Mouse (Mus musculus): ENCODE data around the gene Cldn4.

The Cldn4 gene

DNA sequence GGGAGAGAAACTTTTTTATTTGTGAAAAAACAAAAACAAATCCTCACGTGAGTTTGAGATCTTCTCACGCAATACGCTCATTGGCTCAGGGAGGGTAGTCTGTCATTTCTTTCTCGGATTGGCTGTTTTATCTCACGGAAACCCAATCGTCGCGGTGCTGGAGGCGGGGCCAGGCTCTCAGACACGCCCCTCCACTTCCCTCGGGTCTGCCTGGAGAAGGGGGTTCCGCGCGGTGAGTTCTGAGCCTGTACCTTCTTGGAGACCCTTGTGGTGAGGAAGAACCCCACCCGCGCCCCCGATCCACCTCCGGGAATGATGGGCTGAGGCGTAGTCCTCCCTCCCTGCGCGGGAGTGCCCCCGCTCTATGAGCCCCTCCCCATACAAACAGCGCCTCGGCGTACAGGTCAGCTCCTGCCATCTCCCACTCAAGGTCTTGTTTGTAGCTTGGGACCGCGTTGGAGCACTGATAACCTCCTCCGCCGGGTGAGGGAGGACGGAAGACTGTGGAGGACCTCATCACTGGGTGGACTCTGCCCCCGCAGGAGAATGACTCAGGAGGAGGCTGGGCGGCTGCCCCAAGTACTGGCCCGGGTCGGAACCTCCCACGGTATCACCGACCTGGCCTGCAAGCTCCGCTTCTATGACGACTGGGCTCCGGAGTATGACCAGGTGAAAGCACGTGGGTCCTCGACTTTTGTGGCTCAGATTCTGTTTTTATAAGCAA lies 14.4 kb downstream of the Cldn4 start, which contains the start of gene Mettl27:
Gene Mettl27 (plus strand): TSS at position 190 of the 724 bp plus-strand sequence.
- peak; percentile 72 to 84 for DNase-seq (ENCODE audit: low spot score in 2 of 2)

DNA sequence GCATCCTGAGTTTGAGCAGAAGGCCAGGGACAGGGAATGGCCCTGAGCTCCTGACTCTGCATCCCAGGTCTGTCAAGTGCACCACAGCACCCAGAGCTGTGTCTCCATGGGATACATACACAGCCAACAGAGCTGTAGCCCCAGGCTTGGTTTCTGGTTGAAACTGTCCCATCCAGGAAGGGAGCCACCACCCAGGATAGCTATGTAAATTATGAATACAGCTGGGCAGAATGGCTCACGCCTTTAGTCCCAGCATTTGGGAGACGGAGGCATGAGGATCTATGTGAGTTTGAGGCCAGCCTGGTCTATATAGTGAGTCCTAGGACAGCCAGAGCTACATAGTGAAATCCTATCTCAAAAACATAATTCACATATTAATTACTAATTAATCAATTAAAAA lies 16.7 kb downstream of the Cldn4 start:
- no peak for DNase-seq (ENCODE audit: low spot score in 2 of 2)

DNA sequence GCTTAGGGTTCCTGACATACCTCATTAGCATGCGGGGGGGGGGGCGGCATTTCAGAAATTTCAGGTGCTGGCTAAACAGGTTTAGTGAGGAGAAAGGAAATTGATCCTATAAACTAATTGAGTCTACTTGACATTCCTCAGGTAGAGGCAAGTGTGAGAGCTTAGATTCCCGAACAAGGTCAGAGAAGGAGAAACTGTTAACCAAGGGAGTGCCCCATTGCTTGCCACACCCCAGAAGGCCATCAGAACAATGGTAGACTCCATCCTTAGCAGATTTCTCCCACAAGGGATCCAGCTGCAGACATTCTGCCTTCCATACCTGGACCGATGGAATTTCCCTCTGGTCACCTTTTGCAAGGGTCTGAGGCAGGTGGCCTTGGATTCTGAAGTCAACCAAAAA lies 20.0 kb downstream of the Cldn4 start:
- DNase-seq (ENCODE audit: low spot score in 2 of 2), result no peak

DNA sequence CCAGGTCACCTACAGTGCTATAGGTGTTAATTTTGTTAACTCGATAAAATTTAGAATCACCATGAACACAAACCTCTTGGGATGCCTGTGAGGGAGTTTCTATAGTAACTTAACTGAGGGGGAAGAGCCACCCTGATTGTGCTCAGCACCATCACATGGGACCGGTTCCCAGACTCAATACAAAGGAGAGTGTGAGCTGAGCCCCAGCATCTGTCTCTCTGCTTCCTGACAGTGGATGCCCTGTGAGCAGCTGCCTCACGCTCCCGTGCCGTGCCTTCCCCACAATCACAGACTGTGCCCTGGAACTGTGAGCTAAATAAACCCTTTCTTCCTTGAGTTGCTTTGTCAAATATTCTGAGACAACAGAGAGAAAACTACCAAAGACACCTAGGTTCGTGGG lies 23.6 kb downstream of the Cldn4 start:
- no peak for DNase-seq (ENCODE audit: low spot score in 2 of 2)

DNA sequence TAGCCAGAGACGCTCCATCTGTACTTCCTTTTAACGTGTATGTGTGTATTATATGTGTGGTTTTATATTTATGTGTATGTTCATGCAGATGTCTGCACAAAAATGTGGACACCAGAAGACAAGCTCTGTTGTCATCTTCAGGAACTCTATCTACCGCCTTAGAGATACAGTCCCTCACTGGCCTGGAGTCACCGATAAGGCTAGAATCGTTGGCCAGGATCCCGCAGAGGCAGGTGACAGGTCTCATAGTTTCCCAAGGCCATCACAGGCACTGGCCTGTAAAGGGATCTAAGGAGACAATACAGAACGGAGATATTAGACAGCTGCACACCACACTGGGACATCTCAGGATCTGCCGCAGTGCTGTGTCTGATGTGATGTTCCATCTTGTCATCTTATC lies 25.6 kb downstream of the Cldn4 start:
- DNase-seq (ENCODE audit: low spot score in 2 of 2), result no peak

DNA sequence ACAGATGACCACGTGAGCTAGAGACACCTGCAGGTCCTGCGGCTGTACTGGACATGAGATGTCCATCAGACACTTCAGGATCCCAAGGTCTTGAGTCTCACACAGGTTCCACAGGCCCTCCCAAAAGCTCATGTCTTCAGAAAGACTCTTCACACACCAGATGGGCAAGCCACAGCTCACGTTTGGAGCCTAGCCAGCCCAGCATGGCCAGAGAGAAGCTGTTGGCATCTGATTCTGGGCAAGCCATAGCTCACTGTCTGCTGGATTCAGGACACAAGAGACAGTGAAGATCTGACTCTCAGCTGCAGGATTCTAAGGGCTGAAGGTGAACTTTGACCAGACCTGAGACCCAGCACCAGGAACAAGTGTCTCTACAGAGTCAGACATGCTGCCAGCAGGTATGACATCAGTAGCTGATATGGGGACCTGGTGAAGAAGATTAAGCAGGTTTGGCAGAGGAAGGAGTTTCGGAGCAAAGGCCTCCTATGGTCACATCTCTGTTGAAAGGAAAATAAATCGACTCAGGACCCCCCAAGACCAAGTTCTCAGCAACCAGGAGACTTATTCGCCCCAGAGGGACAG lies 26.5 kb downstream of the Cldn4 start:
- DNase-seq (ENCODE audit: low spot score in 2 of 2), result no peak

DNA sequence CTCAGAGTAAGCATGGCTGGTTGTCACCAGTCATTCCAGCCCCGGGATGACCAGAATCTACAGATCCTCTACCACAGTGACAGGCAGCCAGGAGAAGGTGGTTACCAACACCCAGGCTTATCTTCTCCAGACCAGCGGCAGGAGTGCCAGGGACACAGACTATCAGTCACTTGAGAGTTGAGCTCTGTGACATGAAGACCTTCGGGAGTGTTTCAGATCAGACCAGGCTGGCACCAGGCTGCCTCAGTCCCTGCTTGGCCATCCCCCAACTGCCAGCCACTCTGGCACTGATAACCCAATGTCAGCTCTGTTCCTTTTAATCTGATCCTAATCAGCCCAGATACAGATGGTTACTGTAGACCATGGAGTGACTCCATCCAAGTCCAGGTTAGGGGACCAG lies 27.6 kb downstream of the Cldn4 start:
- DNase-seq (ENCODE audit: low spot score in 2 of 2), result no peak

DNA sequence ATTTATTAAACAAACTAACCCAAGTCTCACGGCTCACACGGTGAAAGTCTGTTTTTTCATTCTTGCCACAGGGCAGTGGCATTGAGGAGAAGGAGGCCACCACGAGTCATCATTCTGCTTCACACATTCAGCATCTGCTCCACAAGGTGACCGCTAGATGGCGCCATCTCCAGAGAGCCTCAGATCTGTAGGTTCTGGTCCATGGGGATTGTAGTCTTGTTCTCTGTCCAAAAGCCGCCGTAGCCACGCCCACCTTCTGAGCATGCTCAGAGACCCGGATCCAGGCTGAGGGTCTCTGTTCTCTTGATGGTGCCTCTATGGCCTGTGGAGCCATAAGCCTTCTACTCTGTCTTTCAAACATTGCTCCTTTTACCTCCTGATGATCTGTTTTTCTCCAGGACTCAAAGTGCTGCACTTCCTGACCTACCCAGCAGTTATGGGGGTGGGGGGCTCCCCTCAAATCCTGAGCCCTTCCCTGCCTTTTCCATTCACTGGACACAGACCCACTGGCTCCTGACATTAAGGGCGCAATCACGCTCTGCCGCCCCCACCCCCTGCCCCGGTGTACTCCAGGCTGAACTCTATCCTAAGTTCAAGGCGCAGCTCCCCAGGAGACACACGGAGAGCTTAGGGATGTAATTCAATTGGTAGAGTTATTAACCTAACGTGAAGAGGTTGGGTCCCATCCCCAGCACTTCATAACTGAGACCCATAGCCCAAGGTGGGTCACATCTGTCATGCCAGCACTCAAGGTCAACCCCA lies 28.5 kb downstream of the Cldn4 start:
- peak in 1 of 2 experiments; percentile 23 for DNase-seq (ENCODE audit: low spot score in 2 of 2)

DNA sequence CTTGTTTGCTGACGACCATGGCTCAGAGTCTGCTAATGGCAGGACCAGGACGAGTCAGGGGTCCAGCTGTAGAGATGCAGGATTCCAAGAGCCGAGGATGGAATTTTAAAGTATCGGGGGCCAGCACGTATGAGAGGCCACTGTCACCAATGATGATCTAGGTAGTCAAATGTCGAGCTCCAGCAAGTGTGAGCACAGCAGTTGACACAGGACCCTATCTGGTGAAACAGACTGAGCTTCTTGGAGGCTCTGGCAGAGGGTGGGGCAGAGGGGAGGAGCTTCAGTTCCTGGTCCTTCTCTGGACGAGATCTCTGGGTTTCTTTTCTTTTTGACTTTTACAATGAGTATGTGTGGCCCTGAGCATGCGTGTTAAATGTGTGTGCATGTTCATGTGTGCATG lies 31.4 kb downstream of the Cldn4 start, which contains the start of gene Cldn13:
Gene Cldn13 (minus strand): TSS at position 216 of the 400 bp plus-strand sequence.
- DNase-seq (ENCODE audit: low spot score in 2 of 2), result no peak

DNA sequence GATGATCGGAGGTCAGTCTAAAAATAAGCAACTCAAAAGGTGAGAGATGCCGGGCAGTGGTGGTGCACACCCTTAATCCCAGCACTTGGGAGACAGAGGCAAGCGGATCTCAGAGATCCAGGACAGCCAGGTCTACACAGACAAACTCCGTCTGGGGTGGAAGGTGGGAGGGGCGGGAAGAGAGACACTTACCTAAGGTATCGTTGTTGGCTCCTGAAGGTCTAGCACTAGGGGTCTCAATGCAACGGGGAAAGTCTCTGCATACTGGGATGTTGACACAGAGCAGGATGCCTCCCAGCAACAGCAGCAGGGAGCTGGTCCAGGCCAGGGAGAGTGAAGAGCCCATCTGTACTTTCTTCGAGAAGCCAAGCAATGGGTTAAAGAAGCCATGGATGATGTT lies 32.2 kb downstream of the Cldn4 start:
- DNase-seq (ENCODE audit: low spot score in 2 of 2), result no peak

DNA sequence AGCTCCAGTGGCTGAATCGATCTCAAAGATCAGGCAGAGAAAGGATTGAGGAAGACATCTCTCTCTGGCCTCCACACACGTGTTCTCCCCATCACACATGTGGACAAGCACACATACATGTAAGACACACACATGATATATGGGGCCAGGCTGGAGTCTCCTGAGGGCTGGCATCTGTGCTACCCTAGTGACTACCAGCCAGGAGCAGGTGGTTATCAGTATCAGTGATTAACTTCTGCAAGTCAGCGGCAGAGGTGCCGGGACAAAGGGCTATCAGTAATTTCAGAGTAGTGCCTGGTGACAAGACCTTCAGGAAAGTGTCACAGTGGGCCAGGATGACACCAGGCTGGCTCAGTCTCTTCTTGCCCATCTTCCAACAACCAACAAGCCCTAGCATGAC lies 33.0 kb downstream of the Cldn4 start:
- DNase-seq (ENCODE audit: low spot score in 2 of 2), result no peak

DNA sequence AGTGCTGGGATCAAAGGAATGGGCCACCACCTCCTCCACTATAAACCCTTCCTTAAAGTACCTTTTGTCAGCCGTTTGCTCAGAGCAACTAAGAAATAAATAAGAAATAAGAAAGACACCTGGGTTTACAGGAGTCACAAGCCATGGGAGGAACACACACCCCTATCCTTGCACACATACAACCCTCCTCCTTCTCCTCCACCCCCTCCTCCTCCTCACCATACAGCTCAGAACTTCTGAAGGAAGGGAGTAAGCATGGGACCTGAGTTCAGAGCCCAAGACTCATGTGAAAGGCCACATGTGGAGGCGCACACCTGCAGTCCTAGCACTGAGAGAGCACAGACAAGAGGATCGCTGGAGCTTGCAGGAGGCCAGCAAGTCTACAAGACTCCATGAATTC lies 33.4 kb downstream of the Cldn4 start:
- DNase-seq (ENCODE audit: low spot score in 2 of 2), result no peak

DNA sequence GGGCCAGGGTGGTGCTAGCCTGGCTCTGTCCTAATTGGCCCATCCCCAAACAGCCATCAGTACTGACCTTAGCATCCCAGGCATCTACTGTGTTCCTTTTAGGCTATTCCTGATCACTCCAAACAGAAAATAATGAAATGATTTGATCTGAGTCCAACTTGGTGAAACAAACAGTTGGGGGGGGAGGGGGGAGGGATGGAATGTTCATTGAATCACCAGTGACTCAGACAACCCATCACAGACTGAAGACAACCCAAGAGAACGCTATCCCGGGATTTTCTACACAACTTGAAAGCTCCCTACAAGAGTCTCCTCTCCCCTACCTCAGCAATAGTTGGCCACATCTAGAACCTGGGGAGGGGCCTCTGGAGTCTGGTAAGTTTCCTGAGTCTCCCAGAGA lies 34.8 kb downstream of the Cldn4 start:
- no peak for DNase-seq (ENCODE audit: low spot score in 2 of 2)

DNA sequence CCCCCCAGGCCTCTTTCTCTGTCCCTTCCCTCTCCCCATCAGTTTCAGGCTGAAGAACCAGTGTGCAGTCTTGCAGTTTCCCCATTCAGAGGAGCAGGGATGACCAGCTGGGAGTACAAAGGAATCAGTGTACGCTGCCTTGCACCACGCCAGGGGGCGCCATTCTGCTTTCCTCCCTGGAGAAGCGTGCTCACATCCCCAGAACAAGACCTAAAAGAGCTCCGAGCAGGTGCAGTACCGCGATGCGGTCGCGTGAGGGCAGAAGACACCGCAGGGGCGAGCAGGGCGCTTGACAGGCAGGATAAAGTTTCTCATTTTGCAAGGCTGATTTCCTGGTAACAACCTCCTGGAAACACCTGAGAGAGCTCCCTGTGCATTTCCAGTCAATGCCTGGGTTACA lies 39.6 kb downstream of the Cldn4 start:
- peak; percentile 96 to 97 for DNase-seq (ENCODE audit: low spot score in 2 of 2)

DNA sequence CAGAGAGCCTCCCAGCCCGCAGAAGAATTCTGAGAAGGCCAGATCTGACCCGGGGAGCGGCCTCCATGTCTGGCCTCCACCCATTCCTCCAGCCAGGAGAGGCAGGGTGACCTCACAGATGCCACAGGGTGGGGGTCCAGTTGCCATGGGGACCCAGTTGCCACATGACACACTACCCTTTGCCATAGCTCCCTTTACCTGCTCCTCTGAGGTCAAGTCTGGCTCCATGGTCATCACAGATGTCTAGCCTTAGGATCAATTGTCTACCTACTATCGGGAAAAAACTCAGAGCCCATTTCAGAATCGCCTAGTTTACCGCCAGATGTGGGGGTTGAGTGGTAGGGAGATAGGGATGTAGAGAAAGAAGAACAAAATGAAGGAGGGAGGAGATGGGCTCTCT lies 40.1 kb downstream of the Cldn4 start, which contains the start of gene Tmem270:
Gene Tmem270 (minus strand): TSS at position 101 of the 400 bp plus-strand sequence.
- no peak for DNase-seq (ENCODE audit: low spot score in 2 of 2)

DNA sequence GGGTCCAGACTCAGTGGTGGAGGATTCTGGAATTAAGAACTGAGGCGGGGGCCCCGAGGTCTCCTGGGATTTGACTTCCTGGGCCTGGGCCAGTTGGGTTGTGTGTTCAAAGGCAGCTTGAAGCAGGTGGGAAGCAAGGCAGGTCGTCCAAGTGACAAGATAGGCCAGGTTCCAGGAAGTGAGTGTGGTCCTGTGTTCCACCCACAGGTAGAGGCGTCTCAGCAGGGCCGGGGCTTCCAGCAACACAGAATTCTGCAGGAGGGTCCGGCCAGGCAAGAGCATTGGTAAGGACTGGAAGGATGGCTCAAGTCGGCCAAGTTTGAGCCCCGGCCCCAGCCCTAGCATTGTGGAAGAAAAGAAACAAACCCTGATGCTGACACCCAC lies 45.1 kb downstream of the Cldn4 start:
- no peak for DNase-seq (ENCODE audit: low spot score in 2 of 2)

DNA sequence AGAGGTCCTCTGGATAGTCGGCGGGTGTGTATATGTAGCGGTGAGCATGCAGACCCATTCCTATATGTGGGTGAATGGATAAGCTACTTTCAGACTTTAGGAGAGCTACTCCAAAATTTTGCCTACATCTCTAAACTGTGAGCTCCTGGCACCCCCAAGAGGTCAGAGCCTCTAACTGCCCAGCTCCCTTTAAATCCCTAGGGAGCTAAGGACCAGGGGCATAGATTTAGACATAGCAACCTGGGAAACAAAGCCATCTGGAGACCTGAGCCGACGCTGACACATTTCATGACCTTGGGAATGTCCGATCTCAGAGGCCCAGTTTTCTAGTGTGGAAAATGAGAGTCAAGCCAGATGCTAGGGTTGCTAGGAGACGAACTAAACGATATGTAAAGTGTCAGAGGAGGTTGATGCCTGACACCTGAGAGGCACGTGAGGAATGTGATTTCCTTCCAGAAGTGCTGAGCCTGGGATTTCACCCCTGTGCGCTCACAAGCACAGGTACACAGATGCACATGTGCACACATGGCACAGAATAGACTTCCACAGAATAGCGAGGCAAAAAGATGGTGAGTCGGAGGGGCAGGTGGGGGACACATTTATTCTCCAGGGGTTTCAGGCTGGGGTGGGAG lies 45.6 kb downstream of the Cldn4 start:
- DNase-seq (ENCODE audit: low spot score in 2 of 2), result peak; percentile 35 to 45

DNA sequence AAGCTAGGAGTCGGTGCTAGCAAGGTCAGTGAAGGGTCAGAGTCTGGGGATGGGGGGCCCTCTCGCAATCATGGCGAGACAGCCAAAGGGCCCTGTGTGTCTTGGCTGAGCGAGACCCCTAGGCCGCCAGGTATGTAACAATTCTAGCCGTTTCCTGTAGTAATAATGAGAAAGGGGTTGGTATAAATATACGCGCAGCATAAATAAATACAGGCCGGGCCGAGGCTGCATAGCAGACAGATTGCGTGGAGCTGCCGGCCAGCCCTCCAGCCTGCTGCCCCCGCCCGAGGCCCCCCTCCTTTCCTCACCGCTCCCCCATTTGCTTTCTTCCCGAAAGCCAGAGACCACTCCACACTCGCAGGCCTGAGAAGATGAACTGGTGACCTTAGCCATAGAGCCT lies 49.1 kb downstream of the Cldn4 start:
- DNase-seq (ENCODE audit: low spot score in 2 of 2), result no peak

DNA sequence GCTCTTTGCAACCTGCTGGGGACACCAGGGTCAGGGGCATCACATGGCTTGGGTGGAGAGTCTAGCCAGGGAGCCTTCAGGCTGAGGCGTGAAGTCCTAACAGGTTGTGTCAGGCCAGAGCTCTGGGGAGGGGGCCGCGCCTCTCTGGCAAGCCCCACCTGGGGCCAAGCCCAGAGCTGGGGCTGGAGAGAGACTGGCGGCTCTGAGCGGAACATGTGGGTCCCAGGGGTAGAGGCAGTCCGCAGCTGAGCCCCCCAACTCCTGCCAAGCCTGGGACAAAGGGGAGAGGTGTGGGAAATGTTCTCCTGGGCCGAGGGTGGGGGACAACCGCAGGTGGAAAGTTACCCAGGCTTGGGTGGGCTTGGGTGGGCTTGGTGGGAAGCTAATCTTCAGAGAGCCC lies 49.8 kb downstream of the Cldn4 start:
- DNase-seq (ENCODE audit: low spot score in 2 of 2), result no peak

DNA sequence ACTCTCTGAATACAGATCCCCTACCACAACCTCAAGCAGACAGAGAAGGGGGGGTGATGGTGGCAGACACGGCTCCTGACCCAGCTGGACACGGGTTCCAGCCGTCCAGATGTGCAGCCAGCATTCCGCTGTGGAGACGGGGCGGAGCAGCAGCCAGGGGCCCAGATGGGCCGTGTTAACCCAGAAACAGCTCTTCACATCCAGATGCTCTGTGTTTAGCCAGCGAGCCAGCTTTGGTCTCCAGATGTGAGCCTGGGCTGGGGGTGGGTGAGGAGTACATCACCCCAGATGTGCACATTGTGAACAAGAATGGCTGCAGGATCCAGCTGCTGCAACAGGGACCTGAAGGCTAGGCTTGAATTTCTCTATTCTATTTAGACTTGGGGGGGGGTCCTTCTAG lies 51.4 kb downstream of the Cldn4 start:
- no peak for DNase-seq (ENCODE audit: low spot score in 2 of 2)
